Mouse (Mus musculus): Measurements from ENCODE around the gene Tbc1d2.

DNA sequence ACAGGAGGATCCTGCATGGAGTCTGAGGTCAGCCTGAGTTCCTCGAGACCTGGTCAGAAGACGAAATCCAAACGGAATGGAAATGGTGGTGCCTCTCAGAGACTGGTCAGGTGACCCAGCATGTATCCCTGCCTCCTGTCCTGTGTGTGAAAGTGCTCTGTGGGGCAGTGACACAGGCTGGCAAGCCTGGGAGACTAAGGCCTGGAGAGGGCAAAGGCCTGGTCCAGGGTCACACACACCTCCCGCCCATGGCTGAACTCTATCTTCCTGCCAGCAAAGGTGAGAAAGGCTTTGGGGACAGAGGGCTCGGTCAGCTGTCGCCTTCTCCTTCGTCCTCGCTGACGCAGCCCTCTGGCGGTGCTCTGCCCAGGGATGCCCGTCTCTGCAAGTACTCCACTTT lies 44.6 kb downstream of the Tbc1d2 start:
- no peak for TF ChIP-seq CTCF (IDR thresholded peaks at IDR 0.05; ENCODE audit: low read depth, low read length)
- TF ChIP-seq POLR2A (IDR thresholded peaks at IDR 0.05; ENCODE audit: extremely low read depth, insufficient read depth, low read length) = no peak

Measured in liver, adult 2 months (tissue).